Mouse (Mus musculus): ENCODE measurements at regions not wholly inside any gene's neighbourhood (a gene's known extent, or its start where the extent isn't known, plus 50 kb on each side); places are given as distances from the start of the nearest gene placed in this dataset.

- DNase-seq (ENCODE audit: low spot score), result no peak
Measured at GRCm38 (mm10) chr1:64200387-64201023, 78.4 kb upstream of the Klf7 start.

- no peak for DNase-seq (ENCODE audit: low spot score)
Measured at GRCm38 (mm10) chr1:64198781-64199180, 76.7 kb upstream of the Klf7 start.

- no peak for DNase-seq (ENCODE audit: low spot score)
Measured at GRCm38 (mm10) chr1:64198322-64198721, 76.2 kb upstream of the Klf7 start.

GRCm38 (mm10) chr1:64195970-64196491 is 73.9 kb upstream of the Klf7 start:
- no peak for DNase-seq (ENCODE audit: low spot score)

GRCm38 (mm10) chr1:64195294-64195693 is 73.2 kb upstream of the Klf7 start:
- DNase-seq (ENCODE audit: low spot score), result no peak

- no peak for DNase-seq (ENCODE audit: low spot score)
Measured at GRCm38 (mm10) chr1:64193150-64193838, 71.2 kb upstream of the Klf7 start.

- no peak for DNase-seq (ENCODE audit: low spot score)
Measured at GRCm38 (mm10) chr1:64192736-64193135, 70.7 kb upstream of the Klf7 start.

GRCm38 (mm10) chr1:64191242-64192220 is 69.4 kb upstream of the Klf7 start:
- DNase-seq (ENCODE audit: low spot score), result no peak

- DNase-seq (ENCODE audit: low spot score), result no peak
Measured at GRCm38 (mm10) chr1:64190705-64191104, 68.6 kb upstream of the Klf7 start.

GRCm38 (mm10) chr1:64190097-64190496 is 68.0 kb upstream of the Klf7 start:
- no peak for DNase-seq (ENCODE audit: low spot score)

GRCm38 (mm10) chr1:64189471-64189870 is 67.4 kb upstream of the Klf7 start:
- no peak for DNase-seq (ENCODE audit: low spot score)

- no peak for DNase-seq (ENCODE audit: low spot score)
Measured at GRCm38 (mm10) chr1:64187796-64188513, 65.9 kb upstream of the Klf7 start.

- DNase-seq (ENCODE audit: low spot score), result no peak
Measured at GRCm38 (mm10) chr1:64173708-64174107, 51.6 kb upstream of the Klf7 start.

GRCm38 (mm10) chr1:64172122-64172521 is 50.0 kb upstream of the Klf7 start:
- no peak for DNase-seq (ENCODE audit: low spot score)
